Mouse (Mus musculus) stomach, adult 2 months (tissue): Measurements from ENCODE around the gene Bmp4. TPM values are rescaled to one million over a fixed set of nuclear protein-coding genes. Genes with fewer than 3 reads are reported as not detected.

ENCODE experiments used
- polyA plus RNA-seq: library from polyadenylated mRNA; depleted of rRNA; stranded (reverse); fragments of >200 nt; gene quantifications from 2 replicates; pipeline ENCODE4 v1.2.3, GENCODE M21; 2012; rRNA removed

Bmp4 gene
- polyA plus RNA-seq, result 35.2 and 58.5 TPM in 2 replicates

GRCm38 (mm10) chr14:46390249-46390775, at the start of gene Bmp4:
Gene Bmp4, minus strand, starts transcription at chr14:46390669.

GRCm38 (mm10) chr14:46379285-46379684, 11.2 kb downstream of the Bmp4 start, which contains the start of gene Gm15217:
Gene Gm15217, plus strand, starts transcription at chr14:46379414.

Other genes with a start within 250 kb of the Bmp4 start
- gene Gm15217, start 11.3 kb downstream of the Bmp4 start, polyA plus RNA-seq, result not detected in 2 replicates